ENCODE assay signal across 15 mouse cellular contexts in genomic region chr12:26091865-26092264, GRCm38 (mm10).
DNase-seq lines count a peak whose midpoint lies in the region.
"Had no signal": no experiment of that assay in that cellular context is flagged by ENCODE, and none has a peak within 500 bp of the region (broad histone marks: within the 10 kb centered on the region; RNA-seq: fewer than 3 reads in every experiment).

No protein-coding gene starts in this region.

- DNase-seq in frontal cortex, adult 2 months (ENCODE audit: extremely low spot score in 1 of 2, low spot score in 1 of 2): peak; percentile 58 to 61
- no peak for DNase-seq in frontal cortex, postnatal 10 days (ENCODE audit: low spot score in 2 of 2)
- peak; percentile 43 to 65 for DNase-seq in left cerebral cortex, adult 18-20 months (ENCODE audit: low spot score in 2 of 2)
- no peak for DNase-seq in left cerebral cortex, postnatal 14 days (ENCODE audit: low spot score in 2 of 2)
- peak; percentile 74 for DNase-seq in brain, adult 2 months (ENCODE audit: low read depth, low spot score)
- no peak for DNase-seq in urinary bladder, postnatal 25 days (ENCODE audit: low spot score)
- DNase-seq: adrenal gland, postnatal 10 days; adrenal gland, postnatal 36 days; B cell, adult 2 months; cerebellum, adult 11 months; cerebellum, adult 2 months; cerebellum, adult 9-11 months; gastrocnemius, postnatal 10 days; gastrocnemius, postnatal 36 days; heart, postnatal 36 days had no signal

- intact Hi-C loops in left cerebral cortex, postnatal 14 days (cut with DNase I): no loop called here

Comparison
In these comparisons a context has a peak if more than half of its experiments do, and no peak if none do; other contexts are left out.
1. DNase-seq: peak in frontal cortex, adult 2 months (2 of 2), left cerebral cortex, adult 18-20 months (2 of 2) and brain, adult 2 months (single experiment); none in frontal cortex, postnatal 10 days (0 of 2), left cerebral cortex, postnatal 14 days (0 of 2) and urinary bladder, postnatal 25 days (single experiment).